Comparison of ENCODE assay signal across 23 mouse cellular contexts in the genomic region with DNA sequence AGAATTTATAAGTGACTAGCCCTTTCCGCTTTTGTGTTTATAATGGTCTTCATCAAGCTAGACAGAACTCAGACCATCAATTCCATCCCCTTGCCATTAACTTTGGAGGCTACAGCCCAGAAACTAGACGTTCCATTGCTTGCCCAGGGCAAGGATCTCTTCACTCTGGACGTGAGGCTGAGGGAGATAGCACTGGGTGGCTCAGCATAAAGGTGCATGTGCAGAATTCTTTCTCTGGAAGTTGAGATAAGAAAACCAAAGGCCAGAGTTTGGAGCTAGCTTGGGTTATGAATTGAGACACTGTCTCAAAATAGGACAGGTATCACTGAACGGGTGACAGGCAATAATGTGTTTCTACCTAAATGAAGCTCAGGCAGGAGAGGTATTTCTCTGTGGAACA. TPM values are rescaled to one million over a fixed set of nuclear protein-coding genes. Genes with fewer than 3 reads are reported as not detected.
DNase-seq lines count a peak whose midpoint lies in the region; ATAC-seq and TF ChIP-seq lines count a peak whose summit lies in the region.
"Had no signal": no experiment of that assay in that cellular context is flagged by ENCODE, and none has a peak within 500 bp of the region (broad histone marks: within the 10 kb centered on the region; RNA-seq: fewer than 3 reads in every experiment).

No protein-coding gene starts in this region.

- no peak overlapping the region for H3K4me2 ChIP-seq in liver, embryonic 13.5 days
- H3K4me2 ChIP-seq in liver, postnatal 0 days (ENCODE audit: low read depth, low read length), result no peak overlapping the region
- no peak overlapping the region for H3K4me2 ChIP-seq in intestine, postnatal 0 days (replicated peaks; ENCODE audit: low read depth)
- H3K4me2 ChIP-seq: embryonic facial prominence, embryonic 12.5 days; forebrain, embryonic 13.5 days; heart, embryonic 13.5 days; hindbrain, embryonic 12.5 days had no signal

- peak overlapping the region; percentile 30 for H3K9ac ChIP-seq in liver, embryonic 13.5 days
- H3K9ac ChIP-seq in liver, postnatal 0 days (replicated peaks), result no peak overlapping the region
- no peak overlapping the region for H3K9ac ChIP-seq in intestine, postnatal 0 days (ENCODE audit: low read depth, low read length)
- H3K9ac ChIP-seq: embryonic facial prominence, embryonic 12.5 days; forebrain, embryonic 13.5 days; forebrain, postnatal 0 days; hindbrain, embryonic 12.5 days had no signal

- H3K4me3 ChIP-seq in liver, embryonic 13.5 days (replicated peaks), result no peak overlapping the region
- no peak overlapping the region for H3K4me3 ChIP-seq in liver, postnatal 0 days (ENCODE audit: low read depth, low read length)
- H3K4me3 ChIP-seq in intestine, postnatal 0 days (ENCODE audit: low read depth, low read length), result no peak overlapping the region
- H3K4me3 ChIP-seq: embryonic facial prominence, embryonic 12.5 days; forebrain, embryonic 13.5 days; heart, embryonic 13.5 days; hindbrain, embryonic 12.5 days had no signal

- peak; percentile 61 for TF ChIP-seq EP300 in liver, postnatal 0 days (IDR thresholded peaks at IDR 0.05; ENCODE audit: low read depth)

- peak overlapping the region; percentile 50 for H3K27ac ChIP-seq in liver, embryonic 13.5 days
- no peak overlapping the region for H3K27ac ChIP-seq in liver, postnatal 0 days (ENCODE audit: low read depth)
- H3K27ac ChIP-seq in intestine, postnatal 0 days (ENCODE audit: low read depth, low read length), result no peak overlapping the region; the same call in 1 of the 2 replicates
- H3K27ac ChIP-seq: embryonic facial prominence, embryonic 12.5 days; forebrain, embryonic 13.5 days; heart, embryonic 13.5 days; hindbrain, embryonic 12.5 days had no signal

- ATAC-seq in erythroid progenitor cell, adult 5-6 weeks (replicated peaks; ENCODE audit: low FRiP score, poor library complexity, severe bottlenecking), result peak; percentile 33; the same call in 1 of the 2 replicates
- peak; percentile 73 for ATAC-seq in liver, embryonic 13.5 days (ENCODE audit: low read depth)
- peak; percentile 47 for ATAC-seq in liver, postnatal 0 days
- ATAC-seq in intestine, postnatal 0 days, result no peak
- ATAC-seq: forebrain, embryonic 13.5 days; forebrain, postnatal 0 days; hindbrain, embryonic 16.5 days had no signal

- peak; percentile 40 for DNase-seq in c-Kit-positive CD71-positive TER-119-positive erythroid progenitor cells, embryonic 14.5 days (ENCODE audit: low spot score)
- peak; percentile 34 for DNase-seq in liver, embryonic 13.5 days
- no peak for DNase-seq in liver, postnatal 0 days
- DNase-seq in thymus, postnatal 36 days, result no peak
- no peak for DNase-seq in heart, postnatal 10 days
- DNase-seq in spleen, postnatal 4 days (ENCODE audit: low spot score in 2 of 2), result no peak
- DNase-seq: adrenal gland, postnatal 10 days; cerebellum, adult 11-12 months; cerebellum, adult 9-11 months; forebrain, postnatal 0 days; gastrocnemius, postnatal 25 days; heart, adult 11 months; heart, postnatal 4 days had no signal

- H3K4me1 ChIP-seq in liver, embryonic 13.5 days (replicated peaks), result peaks cover 49% of the 10 kb centered on the region
- peaks cover 16% of the 10 kb centered on the region for H3K4me1 ChIP-seq in liver, postnatal 0 days (ENCODE audit: insufficient read depth)
- no peaks in the 10 kb centered on the region; the same call in 1 of the 2 replicates for H3K4me1 ChIP-seq in intestine, postnatal 0 days (replicated peaks; ENCODE audit: control insufficient read depth, insufficient read depth, low read length)

- intact Hi-C loops in heart, postnatal 10 days (cut with DNase I), result no loop called here

- no peaks in the 10 kb centered on the region for H3K27me3 ChIP-seq in liver, embryonic 13.5 days
- H3K27me3 ChIP-seq in liver, postnatal 0 days (ENCODE audit: insufficient read depth, low read length), result no peaks in the 10 kb centered on the region
- no peaks in the 10 kb centered on the region for H3K27me3 ChIP-seq in intestine, postnatal 0 days (replicated peaks; ENCODE audit: control insufficient read depth, insufficient read depth, low read length)
- H3K27me3 ChIP-seq: embryonic facial prominence, embryonic 12.5 days; forebrain, embryonic 13.5 days; heart, embryonic 13.5 days; hindbrain, embryonic 12.5 days had no signal

- H3K9me3 ChIP-seq in liver, embryonic 13.5 days (replicated peaks), result no peaks in the 10 kb centered on the region
- no peaks in the 10 kb centered on the region for H3K9me3 ChIP-seq in liver, postnatal 0 days (ENCODE audit: low read length)
- no peaks in the 10 kb centered on the region for H3K9me3 ChIP-seq in intestine, postnatal 0 days (ENCODE audit: control insufficient read depth)
- H3K9me3 ChIP-seq: embryonic facial prominence, embryonic 12.5 days; forebrain, embryonic 13.5 days; G1E; heart, embryonic 13.5 days; hindbrain, embryonic 12.5 days had no signal

- TF ChIP-seq CTCF in liver, postnatal 0 days (IDR thresholded peaks at IDR 0.05; ENCODE audit: low read depth), result no peak
- no peak for TF ChIP-seq CTCF in intestine, postnatal 0 days (IDR thresholded peaks at IDR 0.05; ENCODE audit: low read depth)

- WGBS in liver, embryonic 13.5 days (ENCODE audit: insufficient replicate concordance), result 34% methylated on average over 4 of the region's 4 CpGs
- WGBS in liver, postnatal 0 days (ENCODE audit: insufficient replicate concordance), result 53% methylated on average over 4 of the region's 4 CpGs
- WGBS in intestine, postnatal 0 days, result 73% methylated on average over 4 of the region's 4 CpGs

- H3K36me3 ChIP-seq in liver, embryonic 13.5 days, result peaks cover 86% of the 10 kb centered on the region
- peaks cover 69% of the 10 kb centered on the region for H3K36me3 ChIP-seq in liver, postnatal 0 days (replicated peaks; ENCODE audit: insufficient read depth, low read length)
- peaks cover 53% of the 10 kb centered on the region for H3K36me3 ChIP-seq in intestine, postnatal 0 days (ENCODE audit: control insufficient read depth, insufficient read depth)

RNA-seq across cellular contexts. Expression of gene Aimp2, which starts 5.8 kb away (rescaled TPM):
- 25.2 and 34.8 TPM in 2 replicates for total RNA-seq in erythroid progenitor cell, adult 5-6 weeks (2015; ENCODE audit: low replicate concordance)
- 14.9 and 75.8 TPM in 2 replicates for total RNA-seq in erythroid progenitor cell, adult 5-6 weeks (2017; ENCODE audit: low replicate concordance)
- 68.9 and 73.2 TPM in 2 replicates for polyA plus RNA-seq in liver, embryonic 13.5 days (2015; fragmentation: Nextera tagmentation; extraction: Ambion mirVana)
- 22.2 and 25.4 TPM in 2 replicates for polyA plus RNA-seq in liver, postnatal 0 days (2015; fragmentation: Nextera tagmentation; extraction: Ambion mirVana)
- 58.8 TPM in 2 replicates for polyA plus RNA-seq in intestine, postnatal 0 days (2015; fragmentation: Nextera tagmentation; extraction: Ambion mirVana)
- 10 to 100 TPM; 31.0 to 34.6 TPM for total RNA-seq in heart, postnatal 10 days (2021)

RNA-seq across cellular contexts. Expression of gene Pms2, which starts 6.0 kb away (rescaled TPM):
- 36.0 and 49.0 TPM in 2 replicates for total RNA-seq in erythroid progenitor cell, adult 5-6 weeks (2015; ENCODE audit: low replicate concordance)
- 79.1 and 92.9 TPM in 2 replicates for total RNA-seq in erythroid progenitor cell, adult 5-6 weeks (2017; ENCODE audit: low replicate concordance)
- polyA plus RNA-seq in liver, embryonic 13.5 days (2015; fragmentation: Nextera tagmentation; extraction: Ambion mirVana), result 16.9 and 21.5 TPM in 2 replicates
- 5.6 and 6.6 TPM in 2 replicates for polyA plus RNA-seq in liver, postnatal 0 days (2015; fragmentation: Nextera tagmentation; extraction: Ambion mirVana)
- polyA plus RNA-seq in intestine, postnatal 0 days (2015; fragmentation: Nextera tagmentation; extraction: Ambion mirVana), result 6.4 and 6.8 TPM in 2 replicates
- total RNA-seq in heart, postnatal 10 days (2021), result 1 to 10 TPM; 7.0 to 7.8 TPM

RNA-seq across cellular contexts. Expression of gene Ankrd61, which starts 6.3 kb away (rescaled TPM):
- total RNA-seq in erythroid progenitor cell, adult 5-6 weeks (2015; ENCODE audit: low replicate concordance), result not detected in 2 replicates
- 1.2 and 2.3 TPM in 2 replicates for total RNA-seq in erythroid progenitor cell, adult 5-6 weeks (2017; ENCODE audit: low replicate concordance)
- 0.32 and 0.36 TPM in 2 replicates for polyA plus RNA-seq in liver, embryonic 13.5 days (2015; fragmentation: Nextera tagmentation; extraction: Ambion mirVana)
- polyA plus RNA-seq in liver, postnatal 0 days (2015; fragmentation: Nextera tagmentation; extraction: Ambion mirVana), result 0.07 TPM in 1 of 2 replicates, not detected in the other
- polyA plus RNA-seq in intestine, postnatal 0 days (2015; fragmentation: Nextera tagmentation; extraction: Ambion mirVana), result not detected in 2 replicates
- not detected for total RNA-seq in heart, postnatal 10 days (2021)
- total RNA-seq: adrenal gland, postnatal 10 days; common myeloid progenitor, adult 5-6 weeks; forebrain, postnatal 0 days; gastrocnemius, adult 18-20 months; gastrocnemius, postnatal 25 days had no signal
- polyA plus RNA-seq: G1E had no signal

RNA-seq across cellular contexts. Expression of gene Gm42421, which starts 24.2 kb away (rescaled TPM):
- total RNA-seq in erythroid progenitor cell, adult 5-6 weeks (2015; ENCODE audit: low replicate concordance), result 10.5 TPM in 1 of 2 replicates, not detected in the other
- total RNA-seq in erythroid progenitor cell, adult 5-6 weeks (2017; ENCODE audit: low replicate concordance), result 0.90 and 8.6 TPM in 2 replicates
- polyA plus RNA-seq in liver, embryonic 13.5 days (2015; fragmentation: Nextera tagmentation; extraction: Ambion mirVana), result 0.41 TPM in 1 of 2 replicates, not detected in the other
- 0.19 TPM in 1 of 2 replicates, not detected in the other for polyA plus RNA-seq in liver, postnatal 0 days (2015; fragmentation: Nextera tagmentation; extraction: Ambion mirVana)
- 0.26 TPM in 1 of 2 replicates, not detected in the other for polyA plus RNA-seq in intestine, postnatal 0 days (2015; fragmentation: Nextera tagmentation; extraction: Ambion mirVana)
- total RNA-seq in heart, postnatal 10 days (2021), result under 1 TPM in 1 of 2 experiments, not detected in 1; 0.72 TPM
- total RNA-seq: adrenal gland, postnatal 10 days; common myeloid progenitor, adult 5-6 weeks; gastrocnemius, adult 18-20 months; gastrocnemius, postnatal 25 days had no signal
- polyA plus RNA-seq: G1E had no signal

RNA-seq across cellular contexts. Expression of gene Rsph10b, which starts 29.0 kb away (rescaled TPM):
- 3.4 and 11.2 TPM in 2 replicates for total RNA-seq in erythroid progenitor cell, adult 5-6 weeks (2015; ENCODE audit: low replicate concordance)
- 5.1 and 12.6 TPM in 2 replicates for total RNA-seq in erythroid progenitor cell, adult 5-6 weeks (2017; ENCODE audit: low replicate concordance)
- 0.17 and 0.56 TPM in 2 replicates for polyA plus RNA-seq in liver, embryonic 13.5 days (2015; fragmentation: Nextera tagmentation; extraction: Ambion mirVana)
- polyA plus RNA-seq in liver, postnatal 0 days (2015; fragmentation: Nextera tagmentation; extraction: Ambion mirVana), result 0.19 and 0.23 TPM in 2 replicates
- polyA plus RNA-seq in intestine, postnatal 0 days (2015; fragmentation: Nextera tagmentation; extraction: Ambion mirVana), result 0.86 and 1.5 TPM in 2 replicates
- total RNA-seq in heart, postnatal 10 days (2021), result under 1 TPM; 0.24 to 0.30 TPM
- total RNA-seq: common myeloid progenitor, adult 5-6 weeks had no signal
- polyA plus RNA-seq: G1E had no signal

Comparison
In these comparisons a context has a peak if more than half of its experiments do, and no peak if none do; other contexts are left out.
1. DNase-seq: peak in c-Kit-positive CD71-positive TER-119-positive erythroid progenitor cells, embryonic 14.5 days (single experiment) and liver, embryonic 13.5 days (single experiment); none in liver, postnatal 0 days (single experiment), thymus, postnatal 36 days (0 of 2), heart, postnatal 10 days (0 of 2) and spleen, postnatal 4 days (0 of 2).